Mouse (Mus musculus) cerebellum, postnatal 14 days (tissue): ENCODE measurements at regions not wholly inside any gene's neighbourhood (a gene's known extent, or its start where the extent isn't known, plus 50 kb on each side); places are given as distances from the start of the nearest gene placed in this dataset.

Experiments used
- DNase-seq, 2 experiments: peaks; one replicate each; pipeline ENCODE4 v3.0.0; 2021; ENCODE audit warnings: mixed read lengths in 2 of 2

- DNase-seq = peak in 1 of 2 experiments; percentile 6
Measured at GRCm38 (mm10) chr3:53965142-53965541, 101.5 kb upstream of the Ufm1 start.

DNA sequence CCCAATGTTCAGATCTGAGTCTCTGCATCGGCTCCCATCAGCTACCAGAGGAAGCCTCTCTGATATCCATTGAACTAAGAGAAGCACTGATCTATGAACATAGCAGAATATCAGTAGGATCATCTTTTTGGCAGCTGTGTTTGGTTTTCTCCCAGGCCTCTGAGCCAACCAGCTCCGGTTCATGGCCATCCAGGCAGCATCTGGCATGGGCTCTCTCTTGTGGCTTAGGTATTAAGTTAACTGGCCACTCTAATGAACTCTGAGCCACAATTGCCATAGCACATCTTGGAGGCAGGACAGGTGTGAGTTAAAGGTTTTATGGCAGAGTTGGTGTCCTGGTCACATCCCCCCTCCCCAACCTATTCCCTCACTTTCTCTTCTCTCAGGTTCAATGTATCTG lies 90.2 kb upstream of the Ufm1 start:
- DNase-seq = no peak

DNA sequence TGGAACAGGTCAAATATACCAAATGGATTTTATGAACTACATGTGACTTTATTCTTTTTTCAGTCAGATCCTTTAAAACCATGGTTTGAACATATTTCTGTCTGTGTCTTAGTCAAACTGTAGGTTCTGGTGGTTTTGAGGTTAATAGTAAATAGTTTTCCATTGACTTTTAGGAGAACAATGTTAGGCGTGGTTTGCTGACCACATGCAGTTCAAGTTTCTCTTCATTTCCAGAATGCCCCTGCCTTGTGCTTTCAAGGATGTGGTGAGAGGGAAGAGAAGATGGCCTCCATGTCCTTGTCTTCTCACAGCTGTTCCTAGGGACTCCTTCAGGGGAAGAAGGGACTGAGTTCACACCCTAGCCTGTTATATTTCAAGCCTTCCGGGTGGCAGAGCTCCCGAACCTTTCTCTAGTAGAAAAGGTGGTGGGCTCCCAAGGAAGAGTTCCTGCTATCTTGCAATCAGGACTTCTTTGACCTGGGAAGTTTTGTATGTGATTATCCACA lies 76.1 kb upstream of the Ufm1 start:
- no peak for DNase-seq

GRCm38 (mm10) chr3:53931745-53932144 lies 68.1 kb upstream of the Ufm1 start:
- DNase-seq = no peak

DNA sequence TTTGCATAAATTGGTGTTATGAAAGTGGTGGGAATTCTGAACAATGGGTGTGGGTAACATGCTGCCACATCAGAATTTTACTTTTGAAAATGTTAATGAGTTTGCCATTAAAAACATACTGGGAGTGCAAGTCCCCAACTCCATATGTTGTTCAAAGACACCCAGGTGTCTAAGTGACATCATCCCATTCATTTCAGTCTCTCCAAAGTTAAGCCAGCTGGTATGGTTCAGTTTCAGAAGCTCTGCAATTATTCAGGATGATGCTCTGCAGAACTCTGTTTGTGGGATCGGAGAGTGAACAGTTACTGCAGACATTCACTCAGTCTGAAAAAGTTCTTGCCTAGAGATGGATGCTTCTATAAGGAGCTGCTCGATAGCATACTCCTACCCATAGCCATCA lies 56.3 kb upstream of the Ufm1 start:
- DNase-seq = no peak

- no peak for DNase-seq
Measured at GRCm38 (mm10) chr3:53919541-53919940, 55.9 kb upstream of the Ufm1 start.

DNA sequence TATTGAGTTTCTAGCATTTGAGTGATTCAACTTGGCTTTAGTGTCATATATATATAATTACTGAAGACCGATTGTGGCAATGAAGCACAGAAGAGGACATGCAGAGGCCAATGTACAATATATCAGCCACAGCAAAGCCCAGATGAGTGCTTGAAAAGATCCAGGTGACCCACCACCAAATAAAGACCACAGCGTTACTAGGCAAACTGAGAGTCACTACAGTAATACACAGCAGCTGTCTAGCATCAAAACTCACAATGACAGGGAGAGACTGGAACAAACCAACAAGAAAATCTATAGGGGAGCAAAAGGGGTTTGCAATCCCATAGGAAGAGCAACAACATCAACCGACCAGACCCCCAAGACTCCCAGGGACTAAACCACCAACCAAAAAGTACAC lies 54.3 kb upstream of the Ufm1 start:
- DNase-seq = no peak

DNA sequence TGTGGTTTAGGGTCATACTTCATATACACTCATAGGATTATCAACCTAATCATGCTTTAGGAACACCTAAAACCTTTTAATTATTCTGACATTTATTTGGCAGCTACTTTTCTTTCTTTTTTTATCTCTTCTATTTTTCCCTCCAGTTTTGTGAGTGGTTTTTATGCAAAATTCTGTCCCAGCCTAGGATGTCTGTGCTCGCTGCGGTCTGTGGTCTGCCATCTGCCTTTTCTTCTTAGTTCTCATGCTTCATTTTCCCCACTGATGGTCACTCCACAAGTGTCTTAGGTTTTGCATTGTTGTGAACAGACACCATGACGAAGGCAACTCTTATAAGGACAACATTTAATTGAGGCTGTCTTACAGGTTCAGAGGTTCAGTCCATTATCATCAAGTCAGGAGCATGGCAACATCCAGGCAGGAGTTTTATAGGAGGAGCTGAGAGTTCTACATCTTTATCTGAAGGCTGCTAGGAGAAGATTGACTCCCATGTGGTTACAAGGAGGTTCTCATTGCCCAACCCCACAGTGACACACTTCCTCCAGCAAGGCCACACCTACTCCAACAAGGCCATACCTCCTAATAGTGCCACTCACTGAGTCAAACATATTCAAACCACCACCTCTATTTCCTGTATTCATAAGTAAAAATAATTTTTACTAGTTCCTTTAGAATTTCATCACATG lies 50.5 kb upstream of the Ufm1 start:
- DNase-seq = no peak
